Mouse (Mus musculus) ES-Bruce4 (cell line): ENCODE results near the gene Iqschfp.

Experiments
- CTCF ChIP-seq: IDR thresholded peaks from one replicate; pipeline ENCODE4 v1.8.1; 2011; ENCODE audit warnings: low read depth, low read length
- EP300 ChIP-seq: IDR thresholded peaks from 2 replicates; pipeline ENCODE4 v1.6.1; 2011; ENCODE audit warnings: low read depth, low read length; ENCODE audit not compliant: insufficient read depth
- POLR2A ChIP-seq: IDR thresholded peaks from one replicate; pipeline ENCODE4 v1.8.1; 2011; ENCODE audit warnings: low read length; ENCODE audit not compliant: insufficient read depth

- TF ChIP-seq EP300 = no peak
- TF ChIP-seq CTCF = peak; percentile 36
- TF ChIP-seq POLR2A = no peak
Observed at GRCm38 (mm10) chr3:68582103-68582740, 690.2 kb downstream of the Iqschfp start.
